Mouse (Mus musculus) kidney, postnatal 4 days (tissue): ENCODE data around the gene Nr1h3.
"Not testable (repeated sequence)": the region's sequence is repeated elsewhere in the genome, so short reads cannot be mapped to it uniquely, and the experiment has no call there.

Experiments
- DNase-seq, 2 experiments: peaks; one replicate each; pipeline ENCODE4 v3.0.0; 2021; ENCODE audit warnings: mixed read lengths in 2 of 2

Gene Nr1h3

GRCm38 (mm10) chr2:91202222-91202971, at the start of gene Nr1h3, which contains the start of gene Acp2:
Gene Nr1h3, minus strand, starts transcription at chr2:91202834.
Gene Acp2, plus strand, starts transcription at chr2:91202885.
- DNase-seq = peak; percentile 92 to 95

GRCm38 (mm10) chr2:91252001-91252400, 49.4 kb upstream of the Nr1h3 start:
- no peak for DNase-seq

GRCm38 (mm10) chr2:91248366-91248765, 45.7 kb upstream of the Nr1h3 start:
- no peak for DNase-seq

GRCm38 (mm10) chr2:91244557-91245228, 42.1 kb upstream of the Nr1h3 start:
- DNase-seq = no peak

GRCm38 (mm10) chr2:91243416-91243815, 40.8 kb upstream of the Nr1h3 start:
- no peak for DNase-seq

- no peak for DNase-seq
Observed at GRCm38 (mm10) chr2:91242547-91242946, 39.9 kb upstream of the Nr1h3 start.

GRCm38 (mm10) chr2:91237511-91238080, 35.0 kb upstream of the Nr1h3 start:
- not testable (repeated sequence) for DNase-seq

- DNase-seq = peak; percentile 97 to 98
Observed at GRCm38 (mm10) chr2:91236601-91237510, 34.2 kb upstream of the Nr1h3 start, which contains the start of gene Ddb2. Gene Ddb2, minus strand, starts transcription at chr2:91236982.

- DNase-seq = no peak
Observed at GRCm38 (mm10) chr2:91229735-91230134, 27.1 kb upstream of the Nr1h3 start.

- no peak for DNase-seq
Observed at GRCm38 (mm10) chr2:91223614-91224013, 21.0 kb upstream of the Nr1h3 start.

GRCm38 (mm10) chr2:91220501-91220900, 17.9 kb upstream of the Nr1h3 start:
- DNase-seq = no peak

GRCm38 (mm10) chr2:91217032-91217431, 14.4 kb upstream of the Nr1h3 start:
- no peak for DNase-seq

- DNase-seq = no peak
Observed at GRCm38 (mm10) chr2:91213311-91213710, 10.7 kb upstream of the Nr1h3 start.

- DNase-seq = no peak
Observed at GRCm38 (mm10) chr2:91206254-91206775, 3.7 kb upstream of the Nr1h3 start.

GRCm38 (mm10) chr2:91202972-91203656, 480 bp upstream of the Nr1h3 start:
- no peak for DNase-seq

GRCm38 (mm10) chr2:91198888-91199287, 3.7 kb downstream of the Nr1h3 start:
- DNase-seq = no peak

- peak; percentile 34 to 53 for DNase-seq
Observed at GRCm38 (mm10) chr2:91196577-91197001, 6.0 kb downstream of the Nr1h3 start.

- DNase-seq = peak; percentile 76 to 85
Observed at GRCm38 (mm10) chr2:91194624-91195332, 7.9 kb downstream of the Nr1h3 start.

- no peak for DNase-seq
Observed at GRCm38 (mm10) chr2:91190501-91190900, 12.1 kb downstream of the Nr1h3 start.

GRCm38 (mm10) chr2:91187431-91187830, 15.2 kb downstream of the Nr1h3 start:
- no peak for DNase-seq

- no peak for DNase-seq
Observed at GRCm38 (mm10) chr2:91186208-91186607, 16.4 kb downstream of the Nr1h3 start.
